Mouse (Mus musculus): ENCODE measurements around the gene 4930568D16Rik. TPM values are rescaled to one million over a fixed set of nuclear protein-coding genes. Genes with fewer than 3 reads are reported as not detected.

Gene 4930568D16Rik
- polyA plus RNA-seq (2014; fragmentation: Nextera tagmentation; extraction: Ambion mirVana) = not detected in 2 replicates

GRCm38 (mm10) chr2:35367629-35368028 lies at the start of gene 4930568D16Rik:
4930568D16Rik (minus strand) TSS chr2:35367729.
- H3K4me2 ChIP-seq (replicated peaks; ENCODE audit: low read depth, low read length) = no peak within 1 kb of the TSS
- no peak for DNase-seq (ENCODE audit: low spot score)
- no peak within 1 kb of the TSS for H3K4me3 ChIP-seq (ENCODE audit: low read depth, low read length)
- no peaks in the 10 kb centered on the region for H3K4me1 ChIP-seq (replicated peaks; ENCODE audit: control insufficient read depth, insufficient read depth, low read length)
- no peaks in the 10 kb centered on the region for H3K27me3 ChIP-seq (ENCODE audit: control insufficient read depth, insufficient read depth, low read length)
- no peak for ATAC-seq (ENCODE audit: low FRiP score)
- WGBS = 81% methylated on average over 2 of the region's 2 CpGs
- no peak within 1 kb of the TSS for H3K9ac ChIP-seq (ENCODE audit: low read depth, low read length)
- no peaks in the 10 kb centered on the region for H3K9me3 ChIP-seq (ENCODE audit: control insufficient read depth, low read length)
- H3K36me3 ChIP-seq (ENCODE audit: control insufficient read depth, insufficient read depth, low read length) = no peaks in the 10 kb centered on the region
- H3K27ac ChIP-seq (ENCODE audit: low read depth, low read length) = no peak within 1 kb of the TSS

GRCm38 (mm10) chr2:35417231-35417630 lies 49.7 kb upstream of the 4930568D16Rik start:
- Histone ChIP-seq H3K4me3 (ENCODE audit: low read depth, low read length) (no peak overlapping the region), H3K4me2 (replicated peaks; ENCODE audit: low read depth, low read length) (no peak overlapping the region), H3K27ac (ENCODE audit: low read depth, low read length) (no peak overlapping the region), H3K9ac (ENCODE audit: low read depth, low read length) (no peak overlapping the region), H3K4me1 (replicated peaks; ENCODE audit: control insufficient read depth, insufficient read depth, low read length) (no peaks in the 10 kb centered on the region), H3K27me3 (ENCODE audit: control insufficient read depth, insufficient read depth, low read length) (no peaks in the 10 kb centered on the region), H3K9me3 (ENCODE audit: control insufficient read depth, low read length) (no peaks in the 10 kb centered on the region), H3K36me3 (ENCODE audit: control insufficient read depth, insufficient read depth, low read length) (no peaks in the 10 kb centered on the region)
- no peak for ATAC-seq (ENCODE audit: low FRiP score)
- WGBS = 68% methylated on average over 1 of the region's 1 CpGs
- no peak for DNase-seq (ENCODE audit: low spot score)

- Histone ChIP-seq H3K27me3 (ENCODE audit: control insufficient read depth, insufficient read depth, low read length) (no peaks in the 10 kb centered on the region), H3K36me3 (ENCODE audit: control insufficient read depth, insufficient read depth, low read length) (no peaks in the 10 kb centered on the region), H3K27ac (ENCODE audit: low read depth, low read length) (no peak overlapping the region), H3K4me3 (ENCODE audit: low read depth, low read length) (no peak overlapping the region), H3K9me3 (ENCODE audit: control insufficient read depth, low read length) (no peaks in the 10 kb centered on the region), H3K4me2 (replicated peaks; ENCODE audit: low read depth, low read length) (no peak overlapping the region), H3K9ac (ENCODE audit: low read depth, low read length) (no peak overlapping the region), H3K4me1 (replicated peaks; ENCODE audit: control insufficient read depth, insufficient read depth, low read length) (no peaks in the 10 kb centered on the region)
- no peak for DNase-seq (ENCODE audit: low spot score)
- ATAC-seq (ENCODE audit: low FRiP score) = no peak
- WGBS = 87% methylated on average over 6 of the region's 6 CpGs
Observed at GRCm38 (mm10) chr2:35416473-35416872, 48.9 kb upstream of the 4930568D16Rik start.

GRCm38 (mm10) chr2:35412810-35413209 lies 45.3 kb upstream of the 4930568D16Rik start:
- Histone ChIP-seq H3K27me3 (ENCODE audit: control insufficient read depth, insufficient read depth, low read length) (no peaks in the 10 kb centered on the region), H3K9me3 (ENCODE audit: control insufficient read depth, low read length) (no peaks in the 10 kb centered on the region), H3K4me2 (replicated peaks; ENCODE audit: low read depth, low read length) (no peak overlapping the region), H3K4me1 (replicated peaks; ENCODE audit: control insufficient read depth, insufficient read depth, low read length) (no peaks in the 10 kb centered on the region), H3K9ac (ENCODE audit: low read depth, low read length) (no peak overlapping the region), H3K4me3 (ENCODE audit: low read depth, low read length) (no peak overlapping the region), H3K36me3 (ENCODE audit: control insufficient read depth, insufficient read depth, low read length) (no peaks in the 10 kb centered on the region), H3K27ac (ENCODE audit: low read depth, low read length) (no peak overlapping the region)
- 96% methylated on average over 3 of the region's 3 CpGs for WGBS
- DNase-seq (ENCODE audit: low spot score) = no peak
- no peak for ATAC-seq (ENCODE audit: low FRiP score)

GRCm38 (mm10) chr2:35412246-35412645 lies 44.7 kb upstream of the 4930568D16Rik start:
- no peak for ATAC-seq (ENCODE audit: low FRiP score)
- DNase-seq (ENCODE audit: low spot score) = no peak
- 87% methylated on average over 2 of the region's 2 CpGs for WGBS

GRCm38 (mm10) chr2:35411640-35412190 lies 44.2 kb upstream of the 4930568D16Rik start:
- 78% methylated on average over 10 of the region's 10 CpGs for WGBS
- DNase-seq (ENCODE audit: low spot score) = no peak
- Histone ChIP-seq H3K4me2 (replicated peaks; ENCODE audit: low read depth, low read length) (no peak overlapping the region), H3K4me1 (replicated peaks; ENCODE audit: control insufficient read depth, insufficient read depth, low read length) (no peaks in the 10 kb centered on the region), H3K4me3 (ENCODE audit: low read depth, low read length) (no peak overlapping the region), H3K27ac (ENCODE audit: low read depth, low read length) (no peak overlapping the region), H3K9me3 (ENCODE audit: control insufficient read depth, low read length) (no peaks in the 10 kb centered on the region), H3K36me3 (ENCODE audit: control insufficient read depth, insufficient read depth, low read length) (no peaks in the 10 kb centered on the region), H3K9ac (ENCODE audit: low read depth, low read length) (no peak overlapping the region), H3K27me3 (ENCODE audit: control insufficient read depth, insufficient read depth, low read length) (no peaks in the 10 kb centered on the region)
- no peak for ATAC-seq (ENCODE audit: low FRiP score)

More at GRCm38 (mm10) chr2:35412246-35412645, 44.7 kb upstream of the 4930568D16Rik start:
- Histone ChIP-seq H3K36me3 (ENCODE audit: control insufficient read depth, insufficient read depth, low read length) (no peaks in the 10 kb centered on the region), H3K27me3 (ENCODE audit: control insufficient read depth, insufficient read depth, low read length) (no peaks in the 10 kb centered on the region), H3K4me3 (ENCODE audit: low read depth, low read length) (no peak overlapping the region), H3K9ac (ENCODE audit: low read depth, low read length) (no peak overlapping the region), H3K4me1 (replicated peaks; ENCODE audit: control insufficient read depth, insufficient read depth, low read length) (no peaks in the 10 kb centered on the region), H3K4me2 (replicated peaks; ENCODE audit: low read depth, low read length) (no peak overlapping the region), H3K9me3 (ENCODE audit: control insufficient read depth, low read length) (no peaks in the 10 kb centered on the region), H3K27ac (ENCODE audit: low read depth, low read length) (no peak overlapping the region)

- 87% methylated on average over 6 of the region's 6 CpGs for WGBS
- ATAC-seq (ENCODE audit: low FRiP score) (no peak), DNase-seq (ENCODE audit: low spot score) (no peak)
- Histone ChIP-seq H3K9ac (ENCODE audit: low read depth, low read length) (no peak overlapping the region), H3K4me3 (ENCODE audit: low read depth, low read length) (no peak overlapping the region), H3K36me3 (ENCODE audit: control insufficient read depth, insufficient read depth, low read length) (no peaks in the 10 kb centered on the region), H3K4me2 (replicated peaks; ENCODE audit: low read depth, low read length) (no peak overlapping the region), H3K27ac (ENCODE audit: low read depth, low read length) (no peak overlapping the region), H3K27me3 (ENCODE audit: control insufficient read depth, insufficient read depth, low read length) (no peaks in the 10 kb centered on the region), H3K4me1 (replicated peaks; ENCODE audit: control insufficient read depth, insufficient read depth, low read length) (no peaks in the 10 kb centered on the region), H3K9me3 (ENCODE audit: control insufficient read depth, low read length) (no peaks in the 10 kb centered on the region)
Observed at GRCm38 (mm10) chr2:35409466-35409865, 41.9 kb upstream of the 4930568D16Rik start.

- Histone ChIP-seq H3K27ac (ENCODE audit: low read depth, low read length) (no peak overlapping the region), H3K4me1 (replicated peaks; ENCODE audit: control insufficient read depth, insufficient read depth, low read length) (no peaks in the 10 kb centered on the region), H3K9me3 (ENCODE audit: control insufficient read depth, low read length) (no peaks in the 10 kb centered on the region), H3K4me2 (replicated peaks; ENCODE audit: low read depth, low read length) (no peak overlapping the region), H3K4me3 (ENCODE audit: low read depth, low read length) (no peak overlapping the region), H3K9ac (ENCODE audit: low read depth, low read length) (no peak overlapping the region), H3K27me3 (ENCODE audit: control insufficient read depth, insufficient read depth, low read length) (no peaks in the 10 kb centered on the region), H3K36me3 (ENCODE audit: control insufficient read depth, insufficient read depth, low read length) (no peaks in the 10 kb centered on the region)
- 77% methylated on average over 5 of the region's 5 CpGs for WGBS
- ATAC-seq (ENCODE audit: low FRiP score) (no peak), DNase-seq (ENCODE audit: low spot score) (no peak)
Observed at GRCm38 (mm10) chr2:35408409-35409110, 41.0 kb upstream of the 4930568D16Rik start.

- no peak for DNase-seq (ENCODE audit: low spot score)
- no peak overlapping the region for H3K27ac ChIP-seq (ENCODE audit: low read depth, low read length)
- no peak overlapping the region for H3K9ac ChIP-seq (ENCODE audit: low read depth, low read length)
- no peak for ATAC-seq (ENCODE audit: low FRiP score)
- no peak overlapping the region for H3K4me2 ChIP-seq (replicated peaks; ENCODE audit: low read depth, low read length)
- H3K4me1 ChIP-seq (replicated peaks; ENCODE audit: control insufficient read depth, insufficient read depth, low read length) = no peaks in the 10 kb centered on the region
- WGBS = 73% methylated on average over 7 of the region's 7 CpGs
- no peak overlapping the region for H3K4me3 ChIP-seq (ENCODE audit: low read depth, low read length)
- no peaks in the 10 kb centered on the region for H3K27me3 ChIP-seq (ENCODE audit: control insufficient read depth, insufficient read depth, low read length)
- no peaks in the 10 kb centered on the region for H3K36me3 ChIP-seq (ENCODE audit: control insufficient read depth, insufficient read depth, low read length)
- no peaks in the 10 kb centered on the region for H3K9me3 ChIP-seq (ENCODE audit: control insufficient read depth, low read length)
Observed at GRCm38 (mm10) chr2:35407878-35408277, 40.3 kb upstream of the 4930568D16Rik start.

Data from hindbrain, embryonic 11.5 days (tissue).